Mouse (Mus musculus) olfactory bulb, adult 2 months (tissue): ENCODE measurements around the gene Magi2.

Source experiments
- CTCF ChIP-seq: fragments of 200-500 bp; IDR thresholded peaks from 2 replicates; pipeline ENCODE4 v1.5.1; 2012; ENCODE audit warnings: low read depth, mild to moderate bottlenecking, low read length, moderate library complexity; ENCODE audit not compliant: insufficient read depth
- POLR2A ChIP-seq: fragments of 200-500 bp; IDR thresholded peaks from 2 replicates; pipeline ENCODE4 v1.6.1; 2012; ENCODE audit warnings: mild to moderate bottlenecking, low read depth, low read length, moderate library complexity; ENCODE audit not compliant: insufficient read depth

DNA sequence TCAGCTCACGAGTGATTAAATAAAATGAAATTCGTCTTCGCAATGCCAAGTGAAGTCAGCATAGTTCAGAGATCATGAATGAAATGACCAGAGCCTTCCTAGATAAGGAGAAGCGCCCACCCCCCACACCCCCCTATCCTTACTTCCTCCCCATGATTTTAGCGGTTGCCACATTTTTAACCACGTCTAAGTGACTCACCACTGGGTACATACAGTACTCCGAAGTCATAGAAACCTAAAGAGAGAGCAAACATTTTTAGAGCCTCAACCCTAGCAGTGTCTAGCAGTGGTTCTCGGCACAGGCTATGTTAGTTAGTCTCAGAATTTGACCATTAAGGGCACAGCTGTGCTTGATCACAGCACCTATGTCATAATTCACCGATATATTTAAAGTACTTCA lies 1385.8 kb downstream of the Magi2 start:
- TF ChIP-seq CTCF (no peak), POLR2A (no peak)
